Mouse (Mus musculus): ENCODE results near the gene Dnah1. TPM values are rescaled to one million over a fixed set of nuclear protein-coding genes. Genes with fewer than 3 reads are reported as not detected.

Gene Dnah1
- total RNA-seq (2014; rRNA removed) (5.1 and 9.9 TPM in 2 replicates), polyA plus RNA-seq (2015; fragmentation: Nextera tagmentation; extraction: Ambion mirVana) (2.1 and 2.6 TPM in 2 replicates)

DNA sequence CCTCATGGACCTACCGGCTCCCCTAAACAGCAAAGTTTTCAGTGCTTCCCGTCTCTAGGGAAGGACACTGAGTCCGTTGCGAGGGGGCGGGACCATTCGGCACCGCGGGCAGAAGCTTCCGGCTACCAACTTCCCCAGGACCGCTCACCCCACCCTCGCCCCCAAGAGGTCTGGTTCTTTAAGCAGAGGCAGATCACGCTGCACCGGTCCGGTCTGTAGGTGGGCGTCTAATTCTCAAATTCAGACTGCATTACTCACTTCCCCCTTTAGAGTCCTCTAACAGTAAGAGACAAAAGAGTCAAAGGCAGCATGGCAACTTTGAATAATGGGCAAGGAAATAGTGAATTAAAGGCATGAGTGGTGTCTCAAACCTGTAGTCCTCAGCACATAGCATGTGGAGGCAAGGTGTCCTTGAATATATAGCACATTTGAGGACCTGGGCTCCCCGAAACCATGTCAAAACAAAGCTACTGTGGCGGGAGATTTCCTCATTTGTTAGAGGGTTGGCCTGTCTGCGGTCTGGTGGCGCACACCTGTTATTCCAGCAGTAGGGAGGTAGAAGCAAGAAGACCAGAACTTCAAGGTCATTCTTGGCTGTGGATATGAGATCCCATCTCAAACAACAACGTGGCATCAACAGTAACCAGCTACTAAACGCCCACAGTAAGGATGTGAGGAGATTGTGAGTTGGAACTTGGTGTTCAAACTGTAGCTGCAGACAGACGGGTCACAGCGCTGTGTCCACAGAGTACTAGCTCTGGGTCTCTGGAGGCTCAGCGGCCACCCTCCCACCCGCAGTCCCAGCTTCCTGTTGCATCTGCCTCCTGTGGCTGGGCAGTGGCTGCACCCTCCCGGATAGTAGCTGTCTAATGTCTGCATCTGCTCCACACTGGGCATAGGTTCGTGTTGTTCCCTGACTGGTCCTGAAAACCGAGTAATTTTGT, at the start of gene Dnah1:
Gene Dnah1 (minus strand): TSS at position 48 of the 944 bp plus-strand sequence.
- 35% methylated on average over 28 of the region's 28 CpGs for WGBS
- Histone ChIP-seq H3K27me3 (ENCODE audit: insufficient read depth, low read length) (no peaks in the 10 kb centered on the region), H3K4me2 (ENCODE audit: low read depth, low read length) (peak within 1 kb of the TSS; percentile 53), H3K9ac (replicated peaks; ENCODE audit: low read length) (0 out of 2 replicates have a peak within 1 kb of the TSS, but pooled peaks have one; percentile 22), H3K36me3 (ENCODE audit: insufficient read depth, low read length) (no peaks in the 10 kb centered on the region), H3K4me3 (ENCODE audit: low read length) (peak within 1 kb of the TSS; percentile 23), H3K27ac (no peak within 1 kb of the TSS), H3K9me3 (ENCODE audit: low read length) (no peaks in the 10 kb centered on the region), H3K4me1 (ENCODE audit: insufficient read depth, low read length) (no peaks in the 10 kb centered on the region)
- peak; percentile 21 for DNase-seq (ENCODE audit: low spot score)
- no peak for TF ChIP-seq CTCF (IDR thresholded peaks at IDR 0.05; ENCODE audit: low read depth)
- peak; percentile 62; the same call in 1 of the 2 replicates for ATAC-seq

DNA sequence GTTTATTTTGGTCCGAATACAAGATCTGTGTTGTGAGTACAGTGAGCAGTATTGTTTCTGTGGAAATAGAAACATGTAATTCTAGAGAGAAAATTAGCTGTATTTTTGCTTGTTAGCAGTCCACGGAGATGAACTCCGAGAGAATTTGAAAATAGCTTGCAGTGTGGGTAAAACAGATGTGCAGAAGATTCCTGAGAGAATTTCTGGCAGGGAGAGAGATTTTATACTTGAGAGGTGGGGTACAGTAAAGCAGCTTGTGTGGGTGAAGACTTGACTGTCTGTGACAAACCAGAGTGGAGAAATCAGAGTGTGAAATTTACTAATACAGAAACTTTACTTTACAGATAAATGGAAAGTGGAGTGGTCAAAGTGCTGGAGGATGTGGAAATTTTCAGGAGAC, 45.7 kb upstream of the Dnah1 start:
- Histone ChIP-seq H3K27ac (no peak overlapping the region), H3K36me3 (ENCODE audit: insufficient read depth, low read length) (peaks cover 41% of the 10 kb centered on the region), H3K9me3 (ENCODE audit: low read length) (no peaks in the 10 kb centered on the region), H3K27me3 (ENCODE audit: insufficient read depth, low read length) (no peaks in the 10 kb centered on the region), H3K4me3 (ENCODE audit: low read length) (no peak overlapping the region), H3K4me1 (ENCODE audit: insufficient read depth, low read length) (no peaks in the 10 kb centered on the region), H3K9ac (replicated peaks; ENCODE audit: low read length) (no peak overlapping the region), H3K4me2 (ENCODE audit: low read depth, low read length) (no peak overlapping the region)
- DNase-seq (ENCODE audit: low spot score) (no peak), ATAC-seq (no peak)
- whole genome bisulfite sequencing: 75% methylated on average over 3 of the region's 3 CpGs
- no peak for TF ChIP-seq CTCF (IDR thresholded peaks at IDR 0.05; ENCODE audit: low read depth)

DNA sequence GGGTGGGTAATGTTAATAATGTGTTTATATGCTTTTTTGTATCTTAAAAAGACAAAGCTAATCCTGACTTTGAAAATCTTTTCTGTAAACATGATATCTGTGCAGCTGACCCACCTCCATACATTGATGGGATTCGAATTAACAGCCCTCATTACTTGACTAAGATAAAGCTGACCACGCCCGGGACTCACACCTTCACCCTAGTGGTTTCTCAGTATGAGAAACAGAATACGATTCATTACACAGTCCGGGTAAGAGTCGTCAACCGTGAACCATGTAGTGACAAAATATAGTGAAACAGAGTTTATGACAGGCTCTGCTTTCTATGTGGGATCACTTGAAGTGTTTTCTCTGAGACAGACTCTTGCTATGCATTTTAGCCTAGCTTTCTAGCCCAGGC, 44.3 kb upstream of the Dnah1 start:
- Histone ChIP-seq H3K4me3 (ENCODE audit: low read length) (no peak overlapping the region), H3K27ac (no peak overlapping the region), H3K4me2 (ENCODE audit: low read depth, low read length) (no peak overlapping the region), H3K4me1 (ENCODE audit: insufficient read depth, low read length) (no peaks in the 10 kb centered on the region), H3K36me3 (ENCODE audit: insufficient read depth, low read length) (peaks cover 43% of the 10 kb centered on the region), H3K9me3 (ENCODE audit: low read length) (no peaks in the 10 kb centered on the region), H3K9ac (replicated peaks; ENCODE audit: low read length) (no peak overlapping the region), H3K27me3 (ENCODE audit: insufficient read depth, low read length) (no peaks in the 10 kb centered on the region)
- TF ChIP-seq CTCF (IDR thresholded peaks at IDR 0.05; ENCODE audit: low read depth): no peak
- ATAC-seq: no peak
- WGBS: 97% methylated on average over 7 of the region's 7 CpGs
- no peak for DNase-seq (ENCODE audit: low spot score)

DNA sequence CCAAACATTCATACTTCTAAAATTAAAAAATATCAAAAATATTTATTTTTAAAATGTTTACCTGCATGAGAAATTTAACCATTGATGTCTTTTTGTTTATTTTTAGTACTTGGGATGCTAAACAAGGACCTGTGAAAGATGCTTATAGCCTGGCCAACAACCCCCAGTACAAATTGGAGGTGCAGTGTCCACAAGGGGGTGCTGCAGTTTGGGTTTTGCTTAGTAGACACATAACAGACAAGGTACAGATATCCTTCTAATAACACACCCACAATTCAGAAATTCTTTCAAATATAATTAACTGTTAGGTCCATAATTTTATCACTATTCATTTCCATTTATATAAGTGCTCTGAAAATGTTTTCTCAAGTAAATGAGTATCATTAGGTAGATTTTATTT, 41.7 kb upstream of the Dnah1 start:
- no peaks in the 10 kb centered on the region for H3K4me1 ChIP-seq (ENCODE audit: insufficient read depth, low read length)
- H3K27ac ChIP-seq: no peak overlapping the region
- ATAC-seq: no peak

DNA sequence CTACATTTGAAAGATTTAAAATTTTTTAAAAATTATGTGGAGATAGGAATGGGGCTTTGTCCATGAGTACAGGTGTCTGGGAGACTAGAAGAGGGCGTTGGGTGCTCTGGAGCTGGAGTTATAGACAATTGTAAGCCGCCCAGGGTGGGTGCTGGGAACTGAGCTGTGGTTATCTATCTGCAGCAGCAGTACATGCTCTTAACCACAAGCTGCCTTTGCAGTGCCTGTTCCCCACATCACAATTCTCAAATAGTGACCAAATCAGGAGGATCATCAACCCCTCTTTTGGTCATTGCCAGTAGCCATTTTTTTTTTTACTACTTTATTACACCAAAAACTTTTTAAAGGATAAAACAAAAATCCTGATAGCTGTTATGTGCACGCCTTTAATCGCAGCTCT, 40.9 kb upstream of the Dnah1 start:
- TF ChIP-seq CTCF (IDR thresholded peaks at IDR 0.05; ENCODE audit: low read depth): no peak
- Histone ChIP-seq H3K9ac (replicated peaks; ENCODE audit: low read length) (no peak overlapping the region), H3K4me1 (ENCODE audit: insufficient read depth, low read length) (no peaks in the 10 kb centered on the region), H3K4me3 (ENCODE audit: low read length) (no peak overlapping the region), H3K27ac (no peak overlapping the region), H3K9me3 (ENCODE audit: low read length) (no peaks in the 10 kb centered on the region), H3K27me3 (ENCODE audit: insufficient read depth, low read length) (no peaks in the 10 kb centered on the region), H3K36me3 (ENCODE audit: insufficient read depth, low read length) (peaks cover 47% of the 10 kb centered on the region), H3K4me2 (ENCODE audit: low read depth, low read length) (no peak overlapping the region)
- no peak for ATAC-seq
- no peak for DNase-seq (ENCODE audit: low spot score)
- 96% methylated on average over 4 of the region's 4 CpGs for WGBS

More for the DNA sequence above, 41.7 kb upstream of the Dnah1 start:
- no peak overlapping the region for H3K4me3 ChIP-seq (ENCODE audit: low read length)
- peak; percentile 69 for TF ChIP-seq CTCF (IDR thresholded peaks at IDR 0.05; ENCODE audit: low read depth)
- DNase-seq (ENCODE audit: low spot score): peak; percentile 81
- no peaks in the 10 kb centered on the region for H3K9me3 ChIP-seq (ENCODE audit: low read length)
- no peak overlapping the region for H3K9ac ChIP-seq (replicated peaks; ENCODE audit: low read length)
- no peak overlapping the region for H3K4me2 ChIP-seq (ENCODE audit: low read depth, low read length)
- no peaks in the 10 kb centered on the region for H3K27me3 ChIP-seq (ENCODE audit: insufficient read depth, low read length)
- H3K36me3 ChIP-seq (ENCODE audit: insufficient read depth, low read length): peaks cover 53% of the 10 kb centered on the region

DNA sequence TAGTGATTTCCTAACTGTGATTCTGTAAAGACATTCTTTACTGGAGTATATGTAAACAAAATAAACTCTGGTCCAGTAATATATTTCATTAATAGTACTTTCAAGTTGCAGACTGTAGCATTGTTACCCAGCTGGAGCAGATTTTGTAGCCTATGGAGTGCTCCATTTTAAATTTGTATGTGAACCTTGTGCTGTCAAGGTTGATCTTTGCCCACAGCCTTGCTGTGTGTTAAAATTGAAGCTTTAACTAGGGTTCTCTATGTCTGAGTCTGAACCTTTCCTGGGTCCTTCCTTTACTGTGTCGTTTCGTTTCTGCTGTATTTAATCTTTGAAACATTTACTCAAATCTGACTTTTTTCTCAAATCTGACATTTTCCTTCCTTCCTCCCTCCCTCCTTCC, 38.5 kb upstream of the Dnah1 start:
- WGBS: 92% methylated on average over 2 of the region's 2 CpGs
- no peaks in the 10 kb centered on the region for H3K9me3 ChIP-seq (ENCODE audit: low read length)
- no peak overlapping the region for H3K9ac ChIP-seq (replicated peaks; ENCODE audit: low read length)
- DNase-seq (ENCODE audit: low spot score): no peak
- no peak overlapping the region for H3K4me3 ChIP-seq (ENCODE audit: low read length)
- TF ChIP-seq CTCF (IDR thresholded peaks at IDR 0.05; ENCODE audit: low read depth): no peak
- H3K36me3 ChIP-seq (ENCODE audit: insufficient read depth, low read length): peaks cover 52% of the 10 kb centered on the region
- no peaks in the 10 kb centered on the region for H3K4me1 ChIP-seq (ENCODE audit: insufficient read depth, low read length)
- ATAC-seq: no peak
- H3K4me2 ChIP-seq (ENCODE audit: low read depth, low read length): no peak overlapping the region
- H3K27ac ChIP-seq: no peak overlapping the region
- H3K27me3 ChIP-seq (ENCODE audit: insufficient read depth, low read length): no peaks in the 10 kb centered on the region

DNA sequence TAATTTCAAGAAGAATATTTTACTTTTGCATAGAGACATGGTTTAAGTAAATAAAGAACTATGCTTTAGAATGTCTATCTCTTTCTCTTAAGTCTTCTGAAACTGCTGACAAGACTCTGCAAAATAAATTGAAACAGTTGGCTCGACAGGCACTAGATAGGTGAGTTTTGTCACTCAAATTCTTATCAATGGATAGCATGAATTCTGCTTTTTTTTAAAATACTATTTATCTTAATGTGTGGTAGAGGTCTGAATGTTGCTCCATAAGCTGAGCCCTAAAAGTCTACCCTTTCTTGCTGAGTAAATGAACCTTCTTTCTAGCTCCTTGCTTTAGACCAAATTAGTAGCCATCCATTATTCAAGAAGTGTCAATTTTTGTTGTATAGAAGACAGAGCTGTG, 21.7 kb upstream of the Dnah1 start:
- Histone ChIP-seq H3K4me3 (ENCODE audit: low read length) (no peak overlapping the region), H3K27ac (no peak overlapping the region), H3K27me3 (ENCODE audit: insufficient read depth, low read length) (no peaks in the 10 kb centered on the region), H3K9ac (replicated peaks; ENCODE audit: low read length) (no peak overlapping the region), H3K9me3 (ENCODE audit: low read length) (no peaks in the 10 kb centered on the region), H3K4me1 (ENCODE audit: insufficient read depth, low read length) (no peaks in the 10 kb centered on the region), H3K4me2 (ENCODE audit: low read depth, low read length) (no peak overlapping the region), H3K36me3 (ENCODE audit: insufficient read depth, low read length) (peaks cover 16% of the 10 kb centered on the region; the same call in 1 of the 2 replicates)
- no peak for TF ChIP-seq CTCF (IDR thresholded peaks at IDR 0.05; ENCODE audit: low read depth)
- 93% methylated on average over 1 of the region's 1 CpGs for WGBS
- ATAC-seq (no peak), DNase-seq (ENCODE audit: low spot score) (no peak)
